Mouse (Mus musculus) MEL (cell line): Measurements from ENCODE around the gene Pold1. TPM values are rescaled to one million over a fixed set of nuclear protein-coding genes. Genes with fewer than 3 reads are reported as not detected.

Experiments used
- DNase-seq: peaks from one replicate; pipeline ENCODE4 v3.0.0; 2011; ENCODE audit warnings: low read depth, low spot score
- H3K27ac ChIP-seq: 2 replicates; pipeline ENCODE4 v1.5.1; 2012; ENCODE audit warnings: low read depth, mild to moderate bottlenecking, control low read depth, low read length, moderate library complexity; ENCODE audit not compliant: control insufficient read depth
- H3K27me3 ChIP-seq, 2 experiments: fragments of 150-350 bp in 1 of 2; sonication (generic) in 1 of 2; 2 replicates each; pipeline ENCODE4 v1.6.1; 2012; ENCODE audit warnings: low read length in 2 of 2, mild to moderate bottlenecking in 2 of 2, improper control_type of control experiment in 1 of 2, moderate library complexity in 1 of 2; ENCODE audit not compliant: insufficient read depth in 2 of 2, control insufficient read depth in 1 of 2
- H3K36me3 ChIP-seq, 2 experiments: 2 replicates each; pipeline ENCODE4 v1.6.1; 2012 to 2014; ENCODE audit warnings: low read length in 2 of 2, improper control_type of control experiment in 1 of 2, inconsistent platforms in 1 of 2, mild to moderate bottlenecking in 1 of 2; ENCODE audit not compliant: insufficient read depth in 2 of 2, control insufficient read depth in 1 of 2
- H3K4me1 ChIP-seq, 2 experiments: fragments of 150-350 bp in 1 of 2; sonication (generic) in 1 of 2; 2 replicates each; pipeline ENCODE4 v1.6.1; 2012; ENCODE audit warnings: low read length in 2 of 2, improper control_type of control experiment in 1 of 2, mild to moderate bottlenecking in 1 of 2; ENCODE audit not compliant: insufficient read depth in 2 of 2, control insufficient read depth in 1 of 2
- H3K4me3 ChIP-seq, 2 experiments: fragments of 150-350 bp in 1 of 2; sonication (generic) in 1 of 2; 2 replicates each; pipeline ENCODE4 v1.5.1; 2012; ENCODE audit warnings: low read depth in 2 of 2, low read length in 2 of 2, mild to moderate bottlenecking in 2 of 2, moderate library complexity in 2 of 2, control low read depth in 1 of 2, improper control_type of control experiment in 1 of 2; ENCODE audit not compliant: control insufficient read depth in 1 of 2, insufficient read depth in 1 of 2
- H3K79me2 ChIP-seq: 2 replicates; pipeline ENCODE4 v1.6.1; 2012; ENCODE audit warnings: mild to moderate bottlenecking, low read length, moderate library complexity; ENCODE audit not compliant: control insufficient read depth, poor library complexity, insufficient read depth
- H3K9ac ChIP-seq: 2 replicates; pipeline ENCODE4 v1.6.1; 2012; ENCODE audit warnings: low read depth, mild to moderate bottlenecking, control low read depth, low read length, moderate library complexity; ENCODE audit not compliant: control insufficient read depth, poor library complexity, severe bottlenecking
- H3K9me3 ChIP-seq: fragments of 150-350 bp; sonication (generic); replicated peaks from 2 replicates; pipeline ENCODE4 v1.6.1; 2012; ENCODE audit warnings: mild to moderate bottlenecking, low read length, improper control_type of control experiment, moderate library complexity; ENCODE audit not compliant: insufficient read depth
- BHLHE40 ChIP-seq: IDR thresholded peaks from 2 replicates; pipeline ENCODE4 v1.6.1; 2012; ENCODE audit warnings: low read depth, mild to moderate bottlenecking, inconsistent platforms, low read length, improper control_type of control experiment, borderline replicate concordance
- CHD2 ChIP-seq: IDR thresholded peaks from 2 replicates; pipeline ENCODE4 v1.6.1; 2011; ENCODE audit warnings: low read length, improper control_type of control experiment
- CTCF ChIP-seq, 3 experiments: IDR thresholded peaks in 2 of 3; conservative IDR thresholded peaks in 1 of 3; 2 replicates each; pipeline ENCODE4 v1.5.1; 2011 to 2012; ENCODE audit warnings: low read length in 3 of 3, low read depth in 2 of 3, mild to moderate bottlenecking in 2 of 3, improper control_type of control experiment in 1 of 3, inconsistent platforms in 1 of 3, mixed read lengths in 1 of 3, moderate library complexity in 1 of 3; ENCODE audit not compliant: control insufficient read depth in 1 of 3, insufficient read depth in 1 of 3, poor library complexity in 1 of 3, severe bottlenecking in 1 of 3
- ELF1 ChIP-seq: IDR thresholded peaks from 2 replicates; pipeline ENCODE4 v1.6.1; 2014; ENCODE audit warnings: low read depth, mild to moderate bottlenecking, inconsistent platforms, low read length, improper control_type of control experiment, moderate library complexity
- EP300 ChIP-seq, 2 experiments: IDR thresholded peaks; 2 replicates each; pipeline ENCODE4 v1.6.1; 2011; ENCODE audit warnings: improper control_type of control experiment in 2 of 2, low read length in 2 of 2, low read depth in 1 of 2, mild to moderate bottlenecking in 1 of 2
- GATA1 ChIP-seq: IDR thresholded peaks from 2 replicates; pipeline ENCODE4 v1.6.1; 2011; ENCODE audit warnings: low read depth, low read length, improper control_type of control experiment
- HCFC1 ChIP-seq: IDR thresholded peaks from 2 replicates; pipeline ENCODE4 v1.6.1; 2012; ENCODE audit warnings: low read depth, mild to moderate bottlenecking, inconsistent platforms, low read length, improper control_type of control experiment, moderate library complexity
- JUND ChIP-seq: IDR thresholded peaks from 2 replicates; pipeline ENCODE4 v1.6.1; 2011; ENCODE audit warnings: low read depth, mild to moderate bottlenecking, improper control_type of control experiment, low read length
- MAFK ChIP-seq: IDR thresholded peaks from 2 replicates; pipeline ENCODE4 v1.6.1; 2011; ENCODE audit warnings: low read depth, mild to moderate bottlenecking, low read length, improper control_type of control experiment, borderline replicate concordance
- MAZ ChIP-seq: IDR thresholded peaks from 2 replicates; pipeline ENCODE4 v1.6.1; 2012; ENCODE audit warnings: low read depth, mild to moderate bottlenecking, inconsistent platforms, low read length, improper control_type of control experiment
- MEF2A ChIP-seq: IDR thresholded peaks from 2 replicates; pipeline ENCODE4 v1.6.1; 2014; ENCODE audit warnings: low read depth, mild to moderate bottlenecking, inconsistent platforms, low read length, improper control_type of control experiment; ENCODE audit not compliant: poor library complexity, insufficient replicate concordance, severe bottlenecking; ENCODE audit errors: extremely low read depth
- MXI1 ChIP-seq: IDR thresholded peaks from 2 replicates; pipeline ENCODE4 v1.6.1; 2011; ENCODE audit warnings: mild to moderate bottlenecking, low read depth, low read length, improper control_type of control experiment
- MYB ChIP-seq: IDR thresholded peaks from 2 replicates; pipeline ENCODE4 v1.6.1; 2011; ENCODE audit warnings: mild to moderate bottlenecking, low read depth, low read length, improper control_type of control experiment
- NELFE ChIP-seq: IDR thresholded peaks from 2 replicates; pipeline ENCODE4 v1.6.1; 2011; ENCODE audit warnings: low read depth, low read length, improper control_type of control experiment
- POLR2A ChIP-seq, 2 experiments: IDR thresholded peaks; 2 replicates each; pipeline ENCODE4 v1.6.1; 2011 to 2012; ENCODE audit warnings: low read length in 2 of 2, mild to moderate bottlenecking in 2 of 2, control low read depth in 1 of 2, improper control_type of control experiment in 1 of 2, low read depth in 1 of 2, moderate library complexity in 1 of 2; ENCODE audit not compliant: control insufficient read depth in 1 of 2, insufficient read depth in 1 of 2, poor library complexity in 1 of 2
- RCOR1 ChIP-seq: IDR thresholded peaks from 2 replicates; pipeline ENCODE4 v1.6.1; 2012; ENCODE audit warnings: low read depth, mild to moderate bottlenecking, inconsistent platforms, low read length, improper control_type of control experiment
- SIN3A ChIP-seq: IDR thresholded peaks from 2 replicates; pipeline ENCODE4 v1.6.1; 2012; ENCODE audit warnings: low read length, improper control_type of control experiment, inconsistent platforms
- TBP ChIP-seq: IDR thresholded peaks from 2 replicates; pipeline ENCODE4 v1.8.0; 2011; ENCODE audit warnings: low read depth, low read length, improper control_type of control experiment
- TCF12 ChIP-seq: IDR thresholded peaks from 2 replicates; pipeline ENCODE4 v1.6.1; 2014; ENCODE audit warnings: low read depth, mild to moderate bottlenecking, inconsistent platforms, low read length, improper control_type of control experiment, moderate library complexity
- UBTF ChIP-seq: IDR thresholded peaks from 2 replicates; pipeline ENCODE4 v1.6.1; 2012; ENCODE audit warnings: low read depth, mild to moderate bottlenecking, inconsistent platforms, low read length, improper control_type of control experiment, moderate library complexity, borderline replicate concordance; ENCODE audit not compliant: insufficient read depth
- USF1 ChIP-seq: IDR thresholded peaks from 2 replicates; pipeline ENCODE4 v1.6.1; 2014; ENCODE audit warnings: low read depth, mild to moderate bottlenecking, inconsistent platforms, low read length, improper control_type of control experiment, moderate library complexity
- USF2 ChIP-seq, 2 experiments: IDR thresholded peaks; 2 replicates each; pipeline ENCODE4 v1.6.1; 2011 to 2012; ENCODE audit warnings: improper control_type of control experiment in 2 of 2, low read length in 2 of 2, borderline replicate concordance in 1 of 2, inconsistent platforms in 1 of 2, low read depth in 1 of 2, mild to moderate bottlenecking in 1 of 2; ENCODE audit not compliant: insufficient read depth in 1 of 2
- polyA plus RNA-seq, 2 experiments: library from polyadenylated mRNA; stranded (reverse) in 1 of 2; unstranded in 1 of 2; fragments of >175 nt in 1 of 2; fragments of >200 nt in 1 of 2; gene quantifications; 2 replicates each; pipeline versions ENCODE4 v1.2.1 to v1.2.4; 2012; ENCODE audit warnings: low replicate concordance in 2 of 2, low read depth in 1 of 2; ENCODE audit not compliant: insufficient read length in 2 of 2, insufficient read depth in 1 of 2, missing spikeins in 1 of 2
- total RNA-seq: library from RNA; depleted of rRNA; stranded (reverse); fragments of 300-350 nt; gene quantifications from 2 replicates; pipeline ENCODE4 v1.2.3, GENCODE M21; 2012

Gene Pold1
- total and polyA plus RNA-seq, 3 experiments, result 87.8 to 104 TPM; not detected in 1

GRCm38 (mm10) chr7:44553826-44554225 lies 5.2 kb upstream of the Pold1 start, which contains the start of gene Nr1h2 (continued):
- TF ChIP-seq GATA1 (no peak), USF2 (IDR thresholded peaks at IDR 0.05; ENCODE audit: borderline replicate concordance in 1 of 2, insufficient read depth in 1 of 2, low read depth in 1 of 2, low read length in 2 of 2) (no peak), MAFK (no peak), HCFC1 (peak; percentile 92), ELF1 (peak; percentile 97)

- DNase-seq, result peak; percentile 95
- Histone ChIP-seq H3K27me3 (no peaks in the 10 kb centered on the region), H3K9me3 (no peaks in the 10 kb centered on the region), H3K9ac (peak overlapping the region; percentile 86), H3K4me1 (peaks cover 0 to 15% of the 10 kb centered on the region in 2 experiments; a peak in 3 of 4 replicates), H3K27ac (peak overlapping the region; percentile 89), H3K36me3 (peaks cover 0 to 4% of the 10 kb centered on the region in 2 experiments; a peak in 1 of 4 replicates), H3K79me2 (peaks cover 10% of the 10 kb centered on the region), H3K4me3 (peak overlapping the region; percentile 71 to 93)
- no peak for TF ChIP-seq USF2 (IDR thresholded peaks at IDR 0.05; ENCODE audit: borderline replicate concordance in 1 of 2, insufficient read depth in 1 of 2, low read depth in 1 of 2, low read length in 2 of 2)
- TF ChIP-seq NELFE, result no peak
- TF ChIP-seq MAZ, result peak; percentile 42; the same call in 1 of the 2 replicates
- TF ChIP-seq TCF12, result 0 out of 2 replicates have a peak, but pooled peaks have one; percentile 7
- TF ChIP-seq CTCF (IDR thresholded peaks at IDR 0.05 in 2 of 3, conservative IDR thresholded peaks at IDR 0.05 in 1 of 3; ENCODE audit: control insufficient read depth in 1 of 3, insufficient read depth in 1 of 3, low read depth in 2 of 3, low read length in 3 of 3, poor library complexity in 1 of 3, severe bottlenecking in 1 of 3), result no peak
- no peak for TF ChIP-seq TBP
- no peak for TF ChIP-seq MAFK
- TF ChIP-seq ELF1, result no peak
- TF ChIP-seq MEF2A, result no peak
- no peak for TF ChIP-seq CHD2
- no peak for TF ChIP-seq UBTF
- no peak; a peak in 1 of 4 replicates for TF ChIP-seq POLR2A (IDR thresholded peaks at IDR 0.05; ENCODE audit: control insufficient read depth in 1 of 2, insufficient read depth in 1 of 2, low read depth in 1 of 2, low read length in 2 of 2, poor library complexity in 1 of 2)
- TF ChIP-seq MYB, result no peak
- TF ChIP-seq BHLHE40, result no peak
- peak; percentile 44; the same call in 1 of the 2 replicates for TF ChIP-seq RCOR1
- TF ChIP-seq SIN3A, result no peak
- TF ChIP-seq EP300 (IDR thresholded peaks at IDR 0.05; ENCODE audit: low read depth in 1 of 2, low read length in 2 of 2), result 0 out of 4 replicates have a peak, but pooled peaks of 1 of the 2 experiments have one; percentile 2
- TF ChIP-seq USF1, result 0 out of 2 replicates have a peak, but pooled peaks have one; percentile 21
- no peak for TF ChIP-seq MXI1
- no peak for TF ChIP-seq JUND
Observed at GRCm38 (mm10) chr7:44553196-44553764, 4.6 kb upstream of the Pold1 start.
